26 mouse cellular contexts compared by ENCODE assay signal in genomic region chr3:83205073-83205668, GRCm38 (mm10).
DNase-seq lines count a peak whose midpoint lies in the region; ATAC-seq lines count a peak whose summit lies in the region.
"Had no signal": no experiment of that assay in that cellular context is flagged by ENCODE, and none has a peak within 500 bp of the region (broad histone marks: within the 10 kb centered on the region; RNA-seq: fewer than 3 reads in every experiment).

No protein-coding gene starts in this region.

- no peaks in the 10 kb centered on the region for H3K36me3 ChIP-seq in heart, embryonic 11.5 days (ENCODE audit: control insufficient read depth, insufficient read depth, low read length)
- H3K36me3 ChIP-seq in hindbrain, embryonic 13.5 days = no peaks in the 10 kb centered on the region
- H3K36me3 ChIP-seq in hindbrain, embryonic 10.5 days = no peaks in the 10 kb centered on the region
- no peaks in the 10 kb centered on the region for H3K36me3 ChIP-seq in midbrain, embryonic 14.5 days (ENCODE audit: control insufficient read depth, insufficient read depth, low read length)
- no peaks in the 10 kb centered on the region for H3K36me3 ChIP-seq in midbrain, embryonic 11.5 days (ENCODE audit: control insufficient read depth, insufficient read depth, low read length)
- H3K36me3 ChIP-seq: embryonic facial prominence, embryonic 12.5 days; G1E; liver, embryonic 12.5 days; neural tube, embryonic 13.5 days had no signal

- no peaks in the 10 kb centered on the region for H3K27me3 ChIP-seq in heart, embryonic 11.5 days (ENCODE audit: control insufficient read depth, insufficient read depth, low read length)
- no peaks in the 10 kb centered on the region for H3K27me3 ChIP-seq in hindbrain, embryonic 13.5 days
- no peaks in the 10 kb centered on the region for H3K27me3 ChIP-seq in hindbrain, embryonic 10.5 days (ENCODE audit: insufficient read depth, poor library complexity, severe bottlenecking)
- no peaks in the 10 kb centered on the region for H3K27me3 ChIP-seq in midbrain, embryonic 14.5 days (ENCODE audit: control insufficient read depth, insufficient read depth, low read length)
- no peaks in the 10 kb centered on the region for H3K27me3 ChIP-seq in midbrain, embryonic 11.5 days (ENCODE audit: control insufficient read depth, insufficient read depth, low read length)
- H3K27me3 ChIP-seq: embryonic facial prominence, embryonic 12.5 days; liver, embryonic 12.5 days; neural tube, embryonic 13.5 days had no signal

- no peak overlapping the region for H3K27ac ChIP-seq in heart, embryonic 11.5 days (ENCODE audit: low read depth, low read length)
- peak overlapping the region; percentile 9; the same call in 1 of the 2 replicates for H3K27ac ChIP-seq in hindbrain, embryonic 13.5 days
- H3K27ac ChIP-seq in hindbrain, embryonic 10.5 days = no peak overlapping the region
- peak overlapping the region; percentile 41; the same call in 1 of the 2 replicates for H3K27ac ChIP-seq in midbrain, embryonic 14.5 days (replicated peaks; ENCODE audit: low read depth, low read length)
- no peak overlapping the region for H3K27ac ChIP-seq in midbrain, embryonic 11.5 days (ENCODE audit: low read depth, low read length)
- H3K27ac ChIP-seq: embryonic facial prominence, embryonic 12.5 days; kidney, postnatal 0 days; liver, embryonic 12.5 days; neural tube, embryonic 13.5 days had no signal

- peaks cover 3% of the 10 kb centered on the region; the same call in 1 of the 2 replicates for H3K9me3 ChIP-seq in heart, embryonic 11.5 days (replicated peaks; ENCODE audit: control insufficient read depth, low read length)
- H3K9me3 ChIP-seq in hindbrain, embryonic 13.5 days = no peaks in the 10 kb centered on the region
- no peaks in the 10 kb centered on the region for H3K9me3 ChIP-seq in hindbrain, embryonic 10.5 days
- no peaks in the 10 kb centered on the region for H3K9me3 ChIP-seq in midbrain, embryonic 14.5 days (ENCODE audit: control insufficient read depth, low read length)
- no peaks in the 10 kb centered on the region for H3K9me3 ChIP-seq in midbrain, embryonic 11.5 days (ENCODE audit: control insufficient read depth, low read length)
- H3K9me3 ChIP-seq: G1E; liver, embryonic 12.5 days; neural tube, embryonic 13.5 days had no signal

- no peak overlapping the region for H3K4me3 ChIP-seq in heart, embryonic 11.5 days (ENCODE audit: low read depth, low read length)
- no peak overlapping the region for H3K4me3 ChIP-seq in hindbrain, embryonic 13.5 days
- no peak overlapping the region for H3K4me3 ChIP-seq in hindbrain, embryonic 10.5 days
- H3K4me3 ChIP-seq in midbrain, embryonic 14.5 days (replicated peaks; ENCODE audit: low read depth, low read length) = no peak overlapping the region
- H3K4me3 ChIP-seq in midbrain, embryonic 11.5 days (ENCODE audit: low read depth, low read length) = no peak overlapping the region
- H3K4me3 ChIP-seq: embryonic facial prominence, embryonic 12.5 days; liver, embryonic 12.5 days; neural tube, embryonic 13.5 days had no signal

- peaks cover 16% of the 10 kb centered on the region for H3K4me1 ChIP-seq in heart, embryonic 11.5 days (ENCODE audit: control insufficient read depth, insufficient read depth, low read length)
- 0 out of 2 replicates have a peak, but pooled peaks cover 11% of the 10 kb centered on the region for H3K4me1 ChIP-seq in hindbrain, embryonic 13.5 days (replicated peaks)
- peaks cover 11% of the 10 kb centered on the region for H3K4me1 ChIP-seq in hindbrain, embryonic 10.5 days (replicated peaks)
- no peaks in the 10 kb centered on the region for H3K4me1 ChIP-seq in midbrain, embryonic 14.5 days (ENCODE audit: control insufficient read depth, insufficient read depth, low read length)
- no peaks in the 10 kb centered on the region for H3K4me1 ChIP-seq in midbrain, embryonic 11.5 days (ENCODE audit: control insufficient read depth, insufficient read depth, low read length)
- H3K4me1 ChIP-seq: liver, embryonic 12.5 days had no signal

- WGBS in heart, embryonic 11.5 days (ENCODE audit: insufficient replicate concordance) = 10% methylated on average over 8 of the region's 8 CpGs
- 54% methylated on average over 8 of the region's 8 CpGs for WGBS in hindbrain, embryonic 13.5 days
- 67% methylated on average over 8 of the region's 8 CpGs for WGBS in hindbrain, embryonic 10.5 days
- WGBS in midbrain, embryonic 14.5 days = 55% methylated on average over 8 of the region's 8 CpGs
- 59% methylated on average over 8 of the region's 8 CpGs for WGBS in midbrain, embryonic 11.5 days

- no peak for ATAC-seq in heart, embryonic 11.5 days (replicated peaks; ENCODE audit: insufficient number of reproducible peaks, low FRiP score, low TSS enrichment)
- ATAC-seq in hindbrain, embryonic 13.5 days (ENCODE audit: low FRiP score) = 0 out of 2 replicates have a peak, but pooled peaks have one; percentile 26
- ATAC-seq in midbrain, embryonic 14.5 days (ENCODE audit: low FRiP score, low TSS enrichment) = no peak
- no peak for ATAC-seq in midbrain, embryonic 11.5 days (ENCODE audit: low FRiP score)
- ATAC-seq: forebrain, embryonic 14.5 days; inflammation-experienced regulatory T-cells, adult 6 months; liver, embryonic 12.5 days; liver, postnatal 0 days had no signal

- no peak overlapping the region for H3K9ac ChIP-seq in heart, embryonic 11.5 days (ENCODE audit: low read depth, low read length)
- no peak overlapping the region for H3K9ac ChIP-seq in hindbrain, embryonic 13.5 days
- H3K9ac ChIP-seq in midbrain, embryonic 14.5 days (replicated peaks; ENCODE audit: low read length) = no peak overlapping the region
- no peak overlapping the region for H3K9ac ChIP-seq in midbrain, embryonic 11.5 days (ENCODE audit: low read length)
- H3K9ac ChIP-seq: embryonic facial prominence, embryonic 12.5 days; liver, embryonic 12.5 days; liver, postnatal 0 days; neural tube, embryonic 13.5 days had no signal

- DNase-seq in heart, adult 8-10 months (ENCODE audit: low spot score) = no peak
- DNase-seq in hindbrain, embryonic 10.5 days (ENCODE audit: low spot score) = no peak
- DNase-seq in midbrain, embryonic 14.5 days = peak; percentile 49
- DNase-seq in midbrain, embryonic 11.5 days (ENCODE audit: low spot score, missing footprints) = no peak
- no peak for DNase-seq in testis, postnatal 14 days (ENCODE audit: low spot score)
- DNase-seq in ovary, postnatal 14 days (ENCODE audit: low spot score) = no peak
- DNase-seq: adrenal gland, adult 8-10 months; cerebellum, adult 8-10 months; cerebellum, postnatal 25 days; embryo, embryonic 11 days; gastrocnemius, postnatal 14 days; kidney, adult 8-10 months; kidney, postnatal 4 days; layer of hippocampus, postnatal 36 days; left cerebral cortex, postnatal 4 days; liver, postnatal 0 days; lung, postnatal 36 days had no signal

- H3K4me2 ChIP-seq in heart, embryonic 11.5 days = peak overlapping the region; percentile 42
- H3K4me2 ChIP-seq in hindbrain, embryonic 13.5 days = no peak overlapping the region
- H3K4me2 ChIP-seq in midbrain, embryonic 14.5 days (ENCODE audit: low read length) = no peak overlapping the region
- no peak overlapping the region for H3K4me2 ChIP-seq in midbrain, embryonic 11.5 days
- H3K4me2 ChIP-seq: embryonic facial prominence, embryonic 12.5 days; liver, embryonic 12.5 days; neural tube, embryonic 13.5 days had no signal

Comparison
In these comparisons a context has a peak if more than half of its experiments do, and no peak if none do; other contexts are left out.
1. H3K27ac ChIP-seq: peak in hindbrain, embryonic 13.5 days (single experiment) and midbrain, embryonic 14.5 days (single experiment); none in heart, embryonic 11.5 days (single experiment), hindbrain, embryonic 10.5 days (single experiment) and midbrain, embryonic 11.5 days (single experiment).